Mouse (Mus musculus): ENCODE measurements at regions not wholly inside any gene's neighbourhood (a gene's known extent, or its start where the extent isn't known, plus 50 kb on each side); places are given as distances from the start of the nearest gene placed in this dataset.

GRCm38 (mm10) chr12:77079481-77079880 is 117.5 kb upstream of the Max start:
- no peak overlapping the region for H3K4me3 ChIP-seq
- H3K4me1 ChIP-seq: no peaks in the 10 kb centered on the region
- no peaks in the 10 kb centered on the region for H3K36me3 ChIP-seq
- no peak overlapping the region for H3K27ac ChIP-seq
- no peak for DNase-seq (ENCODE audit: low spot score)
- H3K9me3 ChIP-seq (replicated peaks): no peaks in the 10 kb centered on the region
- WGBS: 91% methylated on average over 3 of the region's 3 CpGs
- no peaks in the 10 kb centered on the region for H3K27me3 ChIP-seq (ENCODE audit: low read depth, poor library complexity, severe bottlenecking)

GRCm38 (mm10) chr12:77076678-77077077 is 114.7 kb upstream of the Max start:
- 91% methylated on average over 5 of the region's 5 CpGs for WGBS
- no peaks in the 10 kb centered on the region for H3K4me1 ChIP-seq
- no peaks in the 10 kb centered on the region for H3K27me3 ChIP-seq (ENCODE audit: low read depth, poor library complexity, severe bottlenecking)
- H3K27ac ChIP-seq: no peak overlapping the region
- no peak overlapping the region for H3K4me3 ChIP-seq
- H3K36me3 ChIP-seq: no peaks in the 10 kb centered on the region
- DNase-seq (ENCODE audit: low spot score): no peak
- no peaks in the 10 kb centered on the region for H3K9me3 ChIP-seq (replicated peaks)

- Histone ChIP-seq H3K36me3 (no peaks in the 10 kb centered on the region), H3K4me3 (no peak overlapping the region), H3K4me1 (no peaks in the 10 kb centered on the region), H3K9me3 (replicated peaks) (no peaks in the 10 kb centered on the region), H3K27ac (no peak overlapping the region), H3K27me3 (ENCODE audit: low read depth, poor library complexity, severe bottlenecking) (no peaks in the 10 kb centered on the region)
- no peak for DNase-seq (ENCODE audit: low spot score)
- WGBS: 87% methylated on average over 2 of the region's 2 CpGs
These were observed 112.6 kb upstream of the Max start for GRCm38 (mm10) chr12:77074602-77075001.

GRCm38 (mm10) chr12:77071700-77072099 is 109.7 kb upstream of the Max start:
- Histone ChIP-seq H3K9me3 (replicated peaks) (no peaks in the 10 kb centered on the region), H3K27me3 (ENCODE audit: low read depth, poor library complexity, severe bottlenecking) (no peaks in the 10 kb centered on the region), H3K4me3 (no peak overlapping the region), H3K4me1 (no peaks in the 10 kb centered on the region), H3K27ac (no peak overlapping the region), H3K36me3 (no peaks in the 10 kb centered on the region)
- 68% methylated on average over 1 of the region's 1 CpGs for whole genome bisulfite sequencing
- DNase-seq (ENCODE audit: low spot score): no peak

- Histone ChIP-seq H3K4me3 (no peak overlapping the region), H3K27ac (no peak overlapping the region), H3K27me3 (ENCODE audit: low read depth, poor library complexity, severe bottlenecking) (no peaks in the 10 kb centered on the region; the same call in 1 of the 2 replicates), H3K36me3 (no peaks in the 10 kb centered on the region), H3K9me3 (replicated peaks) (no peaks in the 10 kb centered on the region), H3K4me1 (no peaks in the 10 kb centered on the region)
- 85% methylated on average over 5 of the region's 5 CpGs for WGBS
- DNase-seq (ENCODE audit: low spot score): no peak
These were observed 105.9 kb upstream of the Max start for GRCm38 (mm10) chr12:77067938-77068337.

- Histone ChIP-seq H3K27ac (no peak overlapping the region), H3K9me3 (replicated peaks) (no peaks in the 10 kb centered on the region), H3K4me3 (no peak overlapping the region), H3K4me1 (no peaks in the 10 kb centered on the region), H3K36me3 (no peaks in the 10 kb centered on the region), H3K27me3 (ENCODE audit: low read depth, poor library complexity, severe bottlenecking) (no peaks in the 10 kb centered on the region; the same call in 1 of the 2 replicates)
- no peak for DNase-seq (ENCODE audit: low spot score)
- WGBS: 75% methylated on average over 5 of the region's 5 CpGs
These were observed 105.1 kb upstream of the Max start for GRCm38 (mm10) chr12:77067115-77067514.

GRCm38 (mm10) chr12:77065645-77066512 is 103.9 kb upstream of the Max start:
- H3K9me3 ChIP-seq (replicated peaks): no peaks in the 10 kb centered on the region
- H3K4me3 ChIP-seq: no peak overlapping the region
- no peaks in the 10 kb centered on the region for H3K36me3 ChIP-seq
- DNase-seq (ENCODE audit: low spot score): no peak
- WGBS: 65% methylated on average over 6 of the region's 6 CpGs
- no peaks in the 10 kb centered on the region for H3K4me1 ChIP-seq
- no peak overlapping the region for H3K27ac ChIP-seq
- no peaks in the 10 kb centered on the region; the same call in 1 of the 2 replicates for H3K27me3 ChIP-seq (ENCODE audit: low read depth, poor library complexity, severe bottlenecking)

- DNase-seq (ENCODE audit: low spot score): no peak
- no peaks in the 10 kb centered on the region; the same call in 1 of the 2 replicates for H3K27me3 ChIP-seq (ENCODE audit: low read depth, poor library complexity, severe bottlenecking)
These were observed 102.0 kb upstream of the Max start for GRCm38 (mm10) chr12:77064048-77064447.

GRCm38 (mm10) chr12:77061562-77061847 is 99.5 kb upstream of the Max start:
- Histone ChIP-seq H3K4me1 (peaks cover 18% of the 10 kb centered on the region), H3K36me3 (no peaks in the 10 kb centered on the region), H3K4me3 (no peak overlapping the region), H3K27me3 (ENCODE audit: low read depth, poor library complexity, severe bottlenecking) (peaks cover 5% of the 10 kb centered on the region), H3K27ac (no peak overlapping the region), H3K9me3 (replicated peaks) (no peaks in the 10 kb centered on the region)
- no peak for DNase-seq (ENCODE audit: low spot score)
- 86% methylated on average over 5 of the region's 5 CpGs for WGBS

More at GRCm38 (mm10) chr12:77064048-77064447, 102.0 kb upstream of the Max start:
- peaks cover 11% of the 10 kb centered on the region for H3K4me1 ChIP-seq
- no peaks in the 10 kb centered on the region for H3K36me3 ChIP-seq
- no peaks in the 10 kb centered on the region for H3K9me3 ChIP-seq (replicated peaks)
- 50% methylated on average over 4 of the region's 4 CpGs for WGBS
- no peak overlapping the region for H3K27ac ChIP-seq
- no peak overlapping the region for H3K4me3 ChIP-seq

- 89% methylated on average over 9 of the region's 9 CpGs for WGBS
- Histone ChIP-seq H3K36me3 (no peaks in the 10 kb centered on the region), H3K4me3 (no peak overlapping the region), H3K27ac (peak overlapping the region; percentile 50; the same call in 1 of the 2 replicates), H3K4me1 (peaks cover 18% of the 10 kb centered on the region), H3K27me3 (ENCODE audit: low read depth, poor library complexity, severe bottlenecking) (peaks cover 8% of the 10 kb centered on the region), H3K9me3 (replicated peaks) (no peaks in the 10 kb centered on the region)
- no peak for DNase-seq (ENCODE audit: low spot score)
These were observed 99.0 kb upstream of the Max start for GRCm38 (mm10) chr12:77060766-77061561.

- H3K27ac ChIP-seq: peak overlapping the region; percentile 50; the same call in 1 of the 2 replicates
- H3K4me3 ChIP-seq: peak overlapping the region; percentile 16; the same call in 1 of the 2 replicates
- H3K4me1 ChIP-seq: peaks cover 18% of the 10 kb centered on the region
- peaks cover 13% of the 10 kb centered on the region for H3K27me3 ChIP-seq (ENCODE audit: low read depth, poor library complexity, severe bottlenecking)
- no peaks in the 10 kb centered on the region for H3K36me3 ChIP-seq
- H3K9me3 ChIP-seq (replicated peaks): no peaks in the 10 kb centered on the region
- WGBS: 30% methylated on average over 16 of the region's 16 CpGs
- no peak for DNase-seq (ENCODE audit: low spot score)
These were observed 98.2 kb upstream of the Max start for GRCm38 (mm10) chr12:77060060-77060695.

- peaks cover 13% of the 10 kb centered on the region for H3K27me3 ChIP-seq (ENCODE audit: low read depth, poor library complexity, severe bottlenecking)
- WGBS: 87% methylated on average over 4 of the region's 4 CpGs
- H3K4me1 ChIP-seq: peaks cover 18% of the 10 kb centered on the region
These were observed 97.7 kb upstream of the Max start for GRCm38 (mm10) chr12:77059679-77060059.

More at GRCm38 (mm10) chr12:77059679-77060059, 97.7 kb upstream of the Max start:
- H3K4me3 ChIP-seq: no peak overlapping the region
- no peaks in the 10 kb centered on the region for H3K9me3 ChIP-seq (replicated peaks)
- H3K36me3 ChIP-seq: no peaks in the 10 kb centered on the region
- peak overlapping the region; percentile 50; the same call in 1 of the 2 replicates for H3K27ac ChIP-seq
- DNase-seq (ENCODE audit: low spot score): no peak
